Mouse (Mus musculus): ENCODE data around the gene Diaph2.
"Not testable (repeated sequence)": the region's sequence is repeated elsewhere in the genome, so short reads cannot be mapped to it uniquely, and the experiment has no call there.

Diaph2 gene

GRCm38 (mm10) chrX:129799920-129800319, 50.4 kb downstream of the Diaph2 start:
- not testable (repeated sequence) for DNase-seq (ENCODE audit: low read depth, low spot score)

DNA sequence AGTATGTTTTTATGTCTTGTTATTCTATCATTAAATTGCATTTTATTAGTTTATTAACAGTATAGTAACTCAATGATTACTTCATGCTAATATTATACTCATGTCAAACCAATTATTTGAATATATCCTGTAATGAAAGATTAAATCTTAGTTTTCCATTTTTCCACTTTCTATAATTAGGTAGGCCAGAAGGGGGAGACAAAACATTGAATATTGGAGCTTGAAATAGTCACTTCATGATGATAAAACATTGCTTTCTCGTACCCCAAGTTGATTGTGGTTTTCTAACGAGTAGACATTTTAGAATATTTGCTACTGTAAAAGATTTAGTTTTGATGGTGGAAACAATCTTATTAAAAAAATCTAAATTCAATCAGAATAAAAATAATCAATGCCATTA, 82.4 kb downstream of the Diaph2 start:
- no peak for DNase-seq (ENCODE audit: low read depth, low spot score)

DNA sequence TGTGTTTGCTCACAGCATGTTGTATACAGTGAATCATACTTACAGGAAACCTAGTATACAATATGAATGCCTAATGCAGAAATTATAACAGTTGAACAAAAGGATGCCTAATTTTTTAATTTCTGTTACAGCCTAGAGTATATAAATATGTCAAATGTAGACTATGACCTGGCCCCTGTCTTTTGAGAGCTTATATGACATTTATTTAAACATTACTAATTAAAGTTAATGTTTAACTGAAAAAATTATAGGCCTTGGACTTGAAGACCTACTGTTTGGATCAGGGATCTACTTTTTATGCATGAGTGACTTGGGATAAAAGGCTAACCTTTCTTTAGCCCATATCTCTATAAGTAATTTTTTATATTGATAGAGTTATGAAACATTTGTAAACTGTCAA, 84.3 kb downstream of the Diaph2 start:
- no peak for DNase-seq (ENCODE audit: low read depth, low spot score)

DNA sequence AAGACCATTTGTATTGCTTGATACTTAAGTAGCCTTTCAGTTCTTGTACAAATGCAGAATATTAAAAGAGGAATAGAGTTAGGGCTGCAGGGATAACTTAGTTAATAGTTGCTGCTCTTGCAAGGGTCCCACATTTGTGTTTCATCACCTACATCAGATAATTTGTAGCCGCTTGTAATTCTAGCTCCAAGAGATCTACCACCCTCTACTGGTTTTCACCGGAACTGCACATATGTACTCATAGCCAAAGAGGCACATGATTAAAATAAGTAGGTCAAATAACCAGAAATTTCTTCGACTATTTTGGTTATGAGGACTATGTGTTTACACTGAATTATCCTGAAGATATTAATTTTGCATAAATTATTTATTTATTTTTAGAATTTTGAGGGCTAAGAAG, 134.9 kb downstream of the Diaph2 start:
- peak; percentile 36 for DNase-seq (ENCODE audit: low read depth, low spot score)

DNA sequence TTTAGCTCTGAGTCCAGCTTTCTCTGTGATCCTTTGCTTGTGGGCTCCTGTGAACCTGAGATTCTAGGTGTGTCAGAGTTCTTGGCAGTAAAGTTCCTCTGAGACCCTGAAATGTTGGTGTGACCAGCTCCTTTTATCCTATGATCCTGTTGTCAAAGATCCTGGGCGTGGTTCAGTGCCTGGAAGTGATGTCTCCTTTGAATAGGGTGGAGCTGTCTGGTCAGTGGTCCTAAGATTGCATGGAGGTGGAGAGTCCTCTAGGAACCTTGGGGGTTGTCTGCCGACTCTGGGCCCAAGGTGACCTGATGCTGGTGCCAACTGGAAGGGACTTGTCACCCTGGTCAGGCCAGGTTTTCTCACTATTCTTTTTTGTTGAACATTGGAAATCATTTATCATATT, 176.3 kb downstream of the Diaph2 start:
- no peak for DNase-seq (ENCODE audit: low read depth, low spot score)

- peak; percentile 0 for DNase-seq (ENCODE audit: low read depth, low spot score)
These were observed 225.3 kb downstream of the Diaph2 start for GRCm38 (mm10) chrX:129974816-129975215.

DNA sequence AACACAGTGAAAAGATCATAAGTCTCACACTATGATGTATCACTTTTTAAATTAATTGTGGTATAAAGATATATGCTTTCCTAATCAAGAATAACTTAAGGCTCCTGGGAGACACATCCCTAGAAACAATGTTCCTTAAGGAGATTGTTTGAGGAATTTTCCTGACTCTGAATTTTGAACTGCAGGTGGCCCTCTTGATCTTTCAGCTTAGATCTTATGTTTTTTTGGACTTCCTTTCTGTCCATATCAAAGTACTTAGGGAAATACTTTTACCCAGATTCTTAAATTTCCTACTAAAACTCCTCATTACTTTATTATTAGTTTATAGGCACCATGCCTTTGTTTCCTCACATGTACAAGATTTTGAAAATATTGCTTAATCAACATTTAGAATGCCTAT, 258.7 kb downstream of the Diaph2 start:
- no peak for DNase-seq (ENCODE audit: low read depth, low spot score)

DNA sequence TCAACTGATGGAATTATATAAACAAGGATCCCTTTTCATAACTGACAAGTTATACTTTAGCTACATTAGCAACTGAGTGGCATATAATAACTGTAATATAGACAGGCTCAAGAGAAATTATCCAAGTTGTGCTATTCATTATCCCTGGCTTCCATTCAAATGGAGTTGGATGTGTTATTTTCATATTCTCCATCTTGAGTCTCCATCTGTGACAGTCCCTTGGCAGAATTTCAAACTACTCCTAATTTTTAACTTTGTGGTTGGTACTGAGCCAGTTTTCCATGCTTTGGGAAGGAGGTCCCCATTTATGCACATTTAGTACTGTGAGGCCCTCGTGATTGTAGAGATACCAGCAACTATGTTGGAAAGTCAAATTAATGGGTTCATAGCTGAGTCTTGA, 270.2 kb downstream of the Diaph2 start:
- DNase-seq (ENCODE audit: low read depth, low spot score): no peak

- no peak for DNase-seq (ENCODE audit: low read depth, low spot score)
These were observed 295.0 kb downstream of the Diaph2 start for GRCm38 (mm10) chrX:130044525-130044924.

DNA sequence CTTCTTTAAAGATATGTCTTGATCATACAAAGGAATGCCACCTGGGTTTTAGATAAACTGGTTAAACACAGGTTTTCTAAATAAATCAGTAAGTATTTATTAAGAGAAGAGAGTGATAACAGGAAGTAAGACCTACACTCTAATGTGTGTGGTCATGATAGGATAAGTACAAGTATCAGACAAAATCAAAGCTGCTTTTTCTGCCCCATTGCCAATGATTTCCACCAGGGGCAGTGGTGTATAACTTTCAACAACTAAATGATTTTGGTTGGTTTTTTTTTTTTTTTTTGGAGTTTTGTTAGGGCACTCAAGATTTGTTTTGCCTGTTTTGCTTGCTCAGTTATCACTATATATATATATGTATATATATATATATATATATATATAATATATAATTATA, 399.7 kb downstream of the Diaph2 start:
- no peak for DNase-seq (ENCODE audit: low read depth, low spot score)

DNA sequence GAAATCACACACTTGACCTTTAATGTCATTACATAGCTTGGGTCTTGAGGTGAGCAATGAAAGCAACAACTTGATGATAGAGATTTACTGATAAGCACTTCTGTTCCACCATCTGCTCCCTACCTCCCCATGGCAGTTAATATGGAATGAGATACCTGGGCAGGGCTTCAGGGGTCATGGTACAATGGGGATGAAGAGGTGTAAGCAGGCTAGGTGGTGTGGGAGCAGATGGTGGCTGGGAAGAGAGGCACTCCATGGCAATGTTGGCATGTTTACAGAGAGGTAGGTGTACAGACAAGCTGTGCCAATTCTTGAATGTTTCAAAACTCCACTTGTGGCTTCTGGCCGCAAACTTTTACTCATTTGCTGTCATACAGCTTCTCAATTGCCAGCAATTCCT, 402.6 kb downstream of the Diaph2 start:
- DNase-seq (ENCODE audit: low read depth, low spot score): no peak

GRCm38 (mm10) chrX:130173126-130173525, 423.6 kb downstream of the Diaph2 start:
- no peak for DNase-seq (ENCODE audit: low read depth, low spot score)

GRCm38 (mm10) chrX:130187891-130188290, 438.3 kb downstream of the Diaph2 start:
- no peak for DNase-seq (ENCODE audit: low read depth, low spot score)

DNA sequence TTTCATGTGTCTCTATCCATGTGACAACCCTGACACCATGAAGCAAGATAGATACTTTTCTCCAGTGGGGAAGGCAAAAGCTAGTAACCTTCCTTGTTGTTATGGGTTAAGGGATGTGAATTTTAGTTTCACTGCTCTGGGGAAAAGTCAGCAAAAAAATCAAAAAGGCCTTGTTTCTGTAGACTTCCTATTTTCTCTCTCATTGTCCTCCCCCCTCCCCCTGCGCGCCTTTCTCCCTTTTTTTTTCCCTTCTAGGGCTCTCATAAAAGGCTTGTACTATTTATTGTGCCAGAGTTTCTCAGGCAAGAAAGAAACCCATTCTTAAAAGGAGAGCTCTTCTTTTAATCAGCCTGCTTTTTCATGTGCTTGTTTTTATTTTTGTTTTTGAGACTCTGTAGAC, 438.9 kb downstream of the Diaph2 start:
- DNase-seq (ENCODE audit: low read depth, low spot score): no peak

DNA sequence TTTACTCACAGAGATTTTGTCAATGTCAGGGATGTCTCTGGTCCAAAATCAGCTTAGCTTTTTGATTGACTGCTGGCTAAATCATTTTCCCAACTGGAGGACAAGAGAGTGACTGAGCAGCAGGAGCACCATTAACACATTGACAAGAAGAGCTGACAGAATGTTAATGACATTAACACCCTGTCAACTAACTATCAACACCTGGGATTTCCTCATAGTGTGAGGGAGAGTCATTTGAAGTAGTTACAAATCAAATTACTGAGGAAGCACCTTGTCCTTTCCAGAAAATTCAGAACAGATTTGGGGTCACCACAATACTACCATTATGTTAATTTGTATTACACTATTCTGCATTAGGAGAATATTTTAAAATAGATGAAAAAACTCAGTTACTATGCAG, 439.7 kb downstream of the Diaph2 start:
- DNase-seq (ENCODE audit: low read depth, low spot score): no peak

DNA sequence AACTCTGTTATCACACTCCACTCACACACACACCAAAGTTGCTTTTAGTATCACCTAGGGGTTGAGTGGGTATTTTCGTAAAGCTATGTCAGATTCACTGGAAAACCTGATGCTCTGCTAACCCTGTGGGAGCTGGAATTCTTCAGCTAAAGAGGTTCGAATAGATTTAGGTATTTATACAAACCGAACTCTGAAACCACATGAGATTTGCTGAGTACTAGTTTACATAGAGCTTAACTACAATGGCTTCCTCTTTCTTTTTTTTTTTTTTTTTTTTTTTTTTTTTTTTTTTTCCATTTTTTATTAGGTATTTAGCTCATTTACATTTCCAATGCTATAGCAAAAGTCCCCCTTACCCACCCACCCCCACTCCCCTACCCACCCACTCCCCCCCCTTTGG, 447.9 kb downstream of the Diaph2 start:
- not testable (repeated sequence) for DNase-seq (ENCODE audit: low read depth, low spot score)

DNA sequence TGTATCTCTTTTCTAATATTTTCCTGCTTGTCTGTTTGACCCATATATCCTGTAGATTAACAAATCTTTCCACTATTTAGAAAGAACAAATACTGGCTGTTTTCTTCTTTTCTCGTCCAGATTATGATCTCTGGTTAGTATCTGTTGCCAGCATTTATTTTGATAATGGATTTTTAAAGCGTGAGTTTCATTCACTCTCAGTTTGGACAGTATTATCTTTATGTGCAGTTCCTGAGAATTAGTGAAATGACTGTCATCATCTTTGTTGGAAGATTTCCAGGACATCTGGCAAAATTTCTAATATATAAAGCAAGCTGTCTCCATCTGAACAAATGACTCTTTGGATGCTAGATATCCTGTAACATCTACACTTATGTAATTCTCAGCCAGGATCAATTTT, 455.7 kb downstream of the Diaph2 start:
- no peak for DNase-seq (ENCODE audit: low read depth, low spot score)

- DNase-seq (ENCODE audit: low read depth, low spot score): no peak
These were observed 462.7 kb downstream of the Diaph2 start for GRCm38 (mm10) chrX:130212227-130212626.

DNA sequence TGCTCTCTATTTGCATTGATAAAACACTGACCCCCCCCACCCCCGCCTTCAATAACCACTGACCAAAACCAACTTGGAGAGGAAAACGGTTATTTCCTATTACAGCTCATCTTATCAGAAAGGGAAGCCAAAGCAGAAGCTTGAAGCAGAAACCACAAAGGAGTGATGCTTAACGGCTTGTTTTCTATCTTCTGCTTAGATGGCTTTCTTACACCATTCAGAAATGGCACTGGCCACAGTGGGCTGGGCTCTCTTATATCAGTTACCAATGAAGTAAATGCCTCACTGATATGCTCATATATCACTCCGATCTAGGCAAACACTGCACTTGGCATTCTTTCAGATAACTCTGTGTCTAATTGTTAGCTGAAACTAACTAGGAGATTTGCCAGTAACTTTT, 463.2 kb downstream of the Diaph2 start:
- no peak for DNase-seq (ENCODE audit: low read depth, low spot score)

DNA sequence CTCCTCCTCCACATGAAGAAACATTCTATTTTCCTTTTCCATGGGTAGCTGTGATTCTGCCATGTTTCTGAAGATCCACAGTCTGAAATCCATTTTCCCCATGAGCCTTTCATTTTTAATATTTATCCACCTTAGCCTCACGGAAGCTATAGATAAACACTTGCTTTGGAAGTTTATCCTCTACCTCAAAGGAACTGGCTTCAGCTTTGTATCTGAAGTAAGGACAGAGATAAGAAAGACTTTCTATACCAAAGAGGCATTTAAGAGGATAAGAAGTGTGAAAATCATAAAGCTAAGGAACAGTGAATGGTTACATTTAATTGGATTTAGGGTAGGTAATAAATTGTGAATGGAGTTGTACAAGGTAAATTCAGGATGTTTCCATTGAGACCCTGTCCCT, 480.5 kb downstream of the Diaph2 start:
- DNase-seq (ENCODE audit: low read depth, low spot score): no peak

DNA sequence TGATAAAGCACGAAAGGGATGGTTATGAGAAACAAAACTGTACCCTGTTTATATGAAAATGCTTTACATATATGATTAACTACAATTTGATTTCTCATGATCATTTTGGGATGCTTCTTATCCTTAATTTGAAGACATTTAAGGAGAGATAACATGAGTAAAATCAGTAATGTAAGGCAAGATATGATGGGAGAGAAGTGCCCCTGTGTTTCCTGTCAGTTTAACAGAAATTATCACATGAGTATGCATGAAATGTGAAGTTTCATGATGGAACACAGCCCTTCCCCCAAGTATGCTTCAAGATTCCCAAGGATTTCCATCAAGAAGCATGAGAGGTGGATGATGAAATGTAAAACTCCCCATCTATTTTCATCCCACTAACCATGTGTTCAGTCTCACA, 485.6 kb downstream of the Diaph2 start:
- DNase-seq (ENCODE audit: low read depth, low spot score): no peak

GRCm38 (mm10) chrX:130246652-130247051, 497.1 kb downstream of the Diaph2 start:
- no peak for DNase-seq (ENCODE audit: low read depth, low spot score)

DNA sequence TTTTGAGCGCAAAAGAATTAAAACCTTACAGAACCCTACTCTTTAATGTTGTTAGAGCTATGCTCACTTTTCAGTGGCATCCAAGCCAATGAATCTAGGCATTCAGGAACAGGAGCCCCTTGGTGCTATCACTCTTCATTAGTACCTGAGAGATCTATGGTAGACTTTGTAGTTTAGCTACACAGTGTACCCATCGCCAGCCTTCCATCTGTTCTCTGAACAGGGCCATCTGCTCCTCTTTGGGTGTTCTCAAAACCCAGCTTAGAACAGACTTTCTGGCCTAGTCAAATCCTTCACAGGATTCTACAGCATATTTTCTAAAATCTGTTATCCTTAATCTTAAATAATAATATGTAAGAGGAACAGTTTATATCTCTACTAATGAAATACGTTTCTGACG, 504.1 kb downstream of the Diaph2 start:
- DNase-seq (ENCODE audit: low read depth, low spot score): no peak

- no peak for DNase-seq (ENCODE audit: low read depth, low spot score)
These were observed 516.2 kb downstream of the Diaph2 start for GRCm38 (mm10) chrX:130265707-130266106.

- DNase-seq (ENCODE audit: low read depth, low spot score): no peak
These were observed 529.6 kb downstream of the Diaph2 start for GRCm38 (mm10) chrX:130279144-130279543.

All from forelimb bud, embryonic 11.5 days (tissue).